Mouse (Mus musculus) frontal cortex, postnatal 10 days (tissue): ENCODE measurements around the gene Gm20425.

Source experiments
- DNase-seq, 2 experiments: peaks; one replicate each; pipeline ENCODE4 v3.0.0; 2022; ENCODE audit warnings: low spot score in 2 of 2, mixed read lengths in 1 of 2

The Gm20425 gene

GRCm38 (mm10) chr9:103154568-103154967 lies 75.5 kb downstream of the Gm20425 start:
- DNase-seq = no peak

- no peak for DNase-seq
These were observed 76.8 kb downstream of the Gm20425 start for GRCm38 (mm10) chr9:103153286-103153685.

GRCm38 (mm10) chr9:103149074-103149799 lies 80.9 kb downstream of the Gm20425 start:
- no peak for DNase-seq

DNA sequence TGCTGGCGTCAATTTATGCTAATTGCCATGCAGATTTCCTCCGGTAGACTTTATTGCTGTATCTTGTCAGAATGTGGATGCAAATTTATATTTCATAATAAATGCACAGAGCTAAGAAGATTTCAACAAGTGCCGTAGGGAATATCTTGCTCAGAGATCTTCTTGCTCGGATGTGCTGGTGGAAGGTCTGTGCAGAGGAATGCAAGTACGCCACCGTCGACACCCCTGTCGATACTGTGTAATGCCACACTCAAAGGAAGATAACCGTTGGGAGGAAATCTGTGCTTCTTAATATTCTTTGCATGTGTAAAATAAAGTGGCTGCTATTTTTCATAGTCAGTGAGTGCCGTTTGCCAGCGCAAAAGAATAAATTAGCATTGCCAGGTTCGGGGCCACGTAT lies 83.0 kb downstream of the Gm20425 start:
- DNase-seq = no peak

DNA sequence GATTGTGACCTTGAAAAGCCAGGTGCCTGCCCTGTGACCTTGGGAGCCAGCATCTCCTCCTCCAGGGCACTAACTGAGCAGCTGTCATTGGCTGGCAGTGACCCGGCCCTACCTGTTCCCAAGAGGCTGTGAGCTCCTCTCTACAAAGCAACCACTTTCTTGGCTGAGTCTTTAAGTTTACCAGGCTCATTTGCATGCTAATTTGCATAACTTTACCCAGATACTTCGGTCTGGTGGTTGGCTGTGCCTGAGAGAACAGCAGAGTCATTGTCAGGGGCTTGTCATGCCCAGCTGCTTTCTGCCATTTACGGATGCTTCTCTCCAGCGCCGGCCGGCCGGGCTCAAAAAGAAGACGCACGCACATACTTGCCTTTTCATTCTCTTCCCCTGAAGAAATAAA lies 83.4 kb downstream of the Gm20425 start:
- DNase-seq = no peak

- DNase-seq = no peak
These were observed 83.8 kb downstream of the Gm20425 start for GRCm38 (mm10) chr9:103146257-103146656.

DNA sequence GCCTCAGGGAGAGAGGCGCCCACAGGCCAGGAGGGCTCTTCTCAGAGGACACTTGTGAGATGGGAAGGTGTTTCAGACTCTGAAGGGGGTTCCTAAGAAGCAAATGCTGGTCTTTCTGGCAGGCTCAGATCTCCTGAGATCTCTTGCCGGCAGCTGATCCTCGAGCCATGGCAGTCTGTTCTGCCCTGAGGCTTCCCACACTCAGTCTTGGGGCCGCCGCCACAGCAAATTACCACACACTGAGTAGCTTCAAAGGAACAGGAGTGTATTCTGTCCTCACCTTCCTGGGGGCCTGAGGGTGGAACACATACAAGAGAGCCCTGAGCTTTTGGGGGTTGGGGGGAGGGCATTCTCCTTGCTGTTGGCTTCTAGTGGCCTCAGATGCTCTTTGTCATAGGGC lies 84.8 kb downstream of the Gm20425 start:
- no peak for DNase-seq

DNA sequence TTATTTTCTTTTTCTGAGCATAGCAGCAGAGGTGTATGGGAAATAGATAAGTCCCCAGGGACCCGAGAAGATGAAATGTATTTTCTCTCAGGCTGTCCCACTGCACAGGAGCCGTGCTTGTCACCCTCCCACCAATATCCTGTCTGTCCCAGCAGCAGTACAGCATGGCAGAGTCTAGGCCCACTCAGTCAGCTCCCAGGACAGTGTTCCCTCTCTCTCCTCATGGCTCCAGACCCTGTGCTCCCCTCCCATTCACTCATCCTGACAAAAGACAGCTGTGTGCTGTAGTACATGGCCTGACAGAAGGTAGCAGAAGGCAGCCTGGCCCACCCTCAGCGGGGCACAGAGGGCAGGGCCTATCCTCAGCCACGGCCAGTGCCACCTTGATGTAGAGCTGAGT lies 86.2 kb downstream of the Gm20425 start:
- no peak for DNase-seq

GRCm38 (mm10) chr9:103141266-103141665 lies 88.8 kb downstream of the Gm20425 start:
- DNase-seq = no peak

GRCm38 (mm10) chr9:103140384-103140783 lies 89.7 kb downstream of the Gm20425 start:
- DNase-seq = no peak
